Mouse (Mus musculus) cortical plate, adult 2 months (tissue): ENCODE data around the gene Fignl2.

Source experiments
- CTCF ChIP-seq: fragments of 200-500 bp; IDR thresholded peaks from 2 replicates; pipeline ENCODE4 v1.5.1; 2011; ENCODE audit warnings: mild to moderate bottlenecking, control low read depth, low read length; ENCODE audit not compliant: insufficient read depth; ENCODE audit errors: extremely low read depth
- POLR2A ChIP-seq: fragments of 200-500 bp; IDR thresholded peaks from 2 replicates; pipeline ENCODE4 v1.6.1; 2011; ENCODE audit warnings: mild to moderate bottlenecking, low read length, control low read depth; ENCODE audit not compliant: insufficient read depth; ENCODE audit errors: extremely low read depth

DNA sequence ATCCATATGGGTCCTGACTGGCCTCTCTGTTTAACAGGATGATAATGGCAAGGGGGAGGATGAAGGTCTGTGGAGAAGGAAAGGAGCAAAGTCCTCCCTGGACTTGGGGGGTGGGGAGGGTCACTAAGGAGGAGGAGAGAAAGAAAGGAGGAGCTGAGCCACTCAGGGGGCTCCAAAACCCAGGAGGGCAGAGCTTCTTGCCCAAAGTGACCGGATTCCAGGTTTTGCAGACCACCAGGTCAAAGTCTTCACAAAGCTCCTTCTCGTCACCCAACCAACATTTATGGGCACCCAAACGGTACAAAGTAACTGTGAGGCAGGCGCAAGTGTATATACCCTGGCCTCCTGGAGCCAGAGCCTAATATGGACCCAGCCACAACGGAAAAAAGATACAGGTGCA, 2.7 kb downstream of the Fignl2 start:
- TF ChIP-seq CTCF (no peak), POLR2A (no peak)
